Mouse (Mus musculus) hindlimb bud, embryonic 11.5 days (tissue): ENCODE data around the gene Pdilt.

Experiments used
- DNase-seq: peaks from one replicate; pipeline ENCODE4 v3.0.0-alpha.2; 2012; ENCODE audit warnings: low read depth, low spot score; ENCODE audit errors: extremely low spot score

Gene Pdilt

GRCm38 (mm10) chr7:119513056-119513455 is 10.2 kb downstream of the Pdilt start:
- DNase-seq: no peak

- no peak for DNase-seq
Observed at GRCm38 (mm10) chr7:119511143-119511542, 12.1 kb downstream of the Pdilt start.

- DNase-seq: no peak
Observed at GRCm38 (mm10) chr7:119490041-119490780, 33.1 kb downstream of the Pdilt start.

GRCm38 (mm10) chr7:119486683-119487082 is 36.6 kb downstream of the Pdilt start:
- no peak for DNase-seq

GRCm38 (mm10) chr7:119484154-119484553 is 39.1 kb downstream of the Pdilt start:
- DNase-seq: no peak

GRCm38 (mm10) chr7:119479256-119479655 is 44.0 kb downstream of the Pdilt start, which contains the start of gene Umod:
Umod (minus strand) TSS chr7:119479282.
- no peak for DNase-seq

GRCm38 (mm10) chr7:119476500-119477389 is 46.5 kb downstream of the Pdilt start:
- DNase-seq: no peak

GRCm38 (mm10) chr7:119459185-119459584 is 64.1 kb downstream of the Pdilt start, which contains the start of gene Gp2:
Gp2 (minus strand) TSS chr7:119459285.
- no peak for DNase-seq

GRCm38 (mm10) chr7:119454192-119454591 is 69.1 kb downstream of the Pdilt start:
- no peak for DNase-seq

- DNase-seq: no peak
Observed at GRCm38 (mm10) chr7:119443849-119444248, 79.4 kb downstream of the Pdilt start.

GRCm38 (mm10) chr7:119441938-119442337 is 81.4 kb downstream of the Pdilt start:
- no peak for DNase-seq
